ENCODE assay signal across 9 mouse cellular contexts in genomic region chr9:108136225-108136624, GRCm38 (mm10). TPM values are rescaled to one million over a fixed set of nuclear protein-coding genes. Genes with fewer than 3 reads are reported as not detected.
DNase-seq lines count a peak whose midpoint lies in the region; ATAC-seq and TF ChIP-seq lines count a peak whose summit lies in the region.
"Had no signal": no experiment of that assay in that cellular context is flagged by ENCODE, and none has a peak within 500 bp of the region (broad histone marks: within the 10 kb centered on the region; RNA-seq: fewer than 3 reads in every experiment).

No protein-coding gene starts in this region.

- H3K4me3 ChIP-seq in left cerebral cortex, adult 2 months: no peak overlapping the region
- no peak overlapping the region for H3K4me3 ChIP-seq in myocyte
- H3K4me3 ChIP-seq: megakaryocyte, embryonic 14.5 days had no signal

- H3K27ac ChIP-seq in left cerebral cortex, adult 2 months: peak overlapping the region; percentile 72

- no peak overlapping the region for H3ac ChIP-seq in myocyte (ENCODE audit: control insufficient read depth, insufficient read length)

- no peaks in the 10 kb centered on the region for H3K79me2 ChIP-seq in myocyte (ENCODE audit: control insufficient read depth, insufficient read depth)

- no peaks in the 10 kb centered on the region for H3K27me3 ChIP-seq in myocyte (ENCODE audit: control insufficient read depth, insufficient read depth, insufficient read length)

- TF ChIP-seq POLR2A in myocyte (IDR thresholded peaks at IDR 0.05; ENCODE audit: insufficient read length, low read depth): no peak

- TF ChIP-seq CTCF in left cerebral cortex, adult 2 months (IDR thresholded peaks at IDR 0.05): peak; percentile 58

- H3K36me3 ChIP-seq in myocyte (ENCODE audit: control insufficient read depth, insufficient read depth): no peaks in the 10 kb centered on the region

- peak; percentile 73 for DNase-seq in CD4-positive, CD25-positive, alpha-beta regulatory T cell, adult 2 months (ENCODE audit: low read depth, low spot score)
- DNase-seq in left cerebral cortex, adult 2 months (ENCODE audit: extremely low spot score in 1 of 2, low spot score in 2 of 2): peak in 1 of 2 experiments; percentile 27
- no peak for DNase-seq in left cerebral cortex, adult 9 months (ENCODE audit: low spot score in 2 of 2)
- DNase-seq in embryo, embryonic 11 days: peak; percentile 50
- no peak for DNase-seq in right cerebral cortex, adult 18-20 months
- no peak for DNase-seq in left cerebral cortex, adult 8-10 months (ENCODE audit: low spot score in 2 of 2)

- peak overlapping the region; percentile 86 for H3K4me2 ChIP-seq in myocyte (ENCODE audit: low read depth)

- ATAC-seq in CD4-positive, CD25-positive, alpha-beta regulatory T cell, adult 4 months: no peak

- intact Hi-C loops in left cerebral cortex, adult 2 months (cut with DNase I): loop anchor here (2.0 to 5.0 kb wide), 3 partner anchors 36 to 66 kb away; no protein-coding TSS in a partner anchor

TF ChIP-seq in myocyte, 11 proteins besides CTCF, POLR2A, EP300 and RAD21:
- TF ChIP-seq MYOG (IDR thresholded peaks at IDR 0.05; ENCODE audit: control insufficient read depth in 1 of 3, insufficient read depth in 1 of 3, insufficient read length in 2 of 3, low read depth in 2 of 3) (no peak), E2F4 (IDR thresholded peaks at IDR 0.05; ENCODE audit: insufficient read depth) (no peak), USF1 (IDR thresholded peaks at IDR 0.05; ENCODE audit: low read depth) (no peak), REST (IDR thresholded peaks at IDR 0.05; ENCODE audit: insufficient read depth, insufficient read length) (no peak), TCF3 (IDR thresholded peaks at IDR 0.05; ENCODE audit: insufficient read length, low read depth) (no peak), MYOD1 (IDR thresholded peaks at IDR 0.05; ENCODE audit: control insufficient read depth in 1 of 3, insufficient read length in 2 of 3, low read depth in 2 of 3) (no peak), TCF12 (IDR thresholded peaks at IDR 0.05; ENCODE audit: insufficient read depth, poor library complexity, severe bottlenecking) (no peak), MAX (IDR thresholded peaks at IDR 0.05; ENCODE audit: low read depth) (no peak)

RNA-seq across cellular contexts. Expression of gene Apeh, which starts 41.8 kb away (rescaled TPM):
- 10 to 100 TPM; 52.2 to 70.5 TPM for polyA plus RNA-seq in CD4-positive, CD25-positive, alpha-beta regulatory T cell, adult 4 months (2017; shearing (Covaris generic))
- 10 to 100 TPM; 31.0 to 31.8 TPM for total RNA-seq in left cerebral cortex, adult 2 months (2021)
- 59.0 TPM for polyA plus RNA-seq in myocyte (2012; fragmentation: generic; extraction: Trizol)
- 10 to 100 TPM; 34.9 to 41.9 (median 39.3) TPM for total RNA-seq in left cerebral cortex, adult 8-10 months (2022)

RNA-seq across cellular contexts. Expression of gene Rnf123, which starts 53.1 kb away (rescaled TPM):
- 10 to 100 TPM; 68.1 to 87.9 TPM for polyA plus RNA-seq in CD4-positive, CD25-positive, alpha-beta regulatory T cell, adult 4 months (2017; shearing (Covaris generic))
- 100 to 1,000 TPM; 107 to 108 TPM for total RNA-seq in left cerebral cortex, adult 2 months (2021)
- polyA plus RNA-seq in myocyte (2012; fragmentation: generic; extraction: Trizol): 33.4 TPM
- total RNA-seq in left cerebral cortex, adult 8-10 months (2022): 100 to 1,000 TPM; 109 to 112 (median 111) TPM

RNA-seq across cellular contexts. Expression of gene Bsn, which starts 54.0 kb away (rescaled TPM):
- under 1 TPM; 0.10 to 0.23 TPM for polyA plus RNA-seq in CD4-positive, CD25-positive, alpha-beta regulatory T cell, adult 4 months (2017; shearing (Covaris generic))
- 100 to 1,000 TPM; 300 to 320 TPM for total RNA-seq in left cerebral cortex, adult 2 months (2021)
- 0.56 TPM for polyA plus RNA-seq in myocyte (2012; fragmentation: generic; extraction: Trizol)
- 100 to 1,000 TPM; 208 to 264 (median 232) TPM for total RNA-seq in left cerebral cortex, adult 8-10 months (2022)

RNA-seq across cellular contexts. Expression of gene Mst1, which starts 56.0 kb away (rescaled TPM):
- polyA plus RNA-seq in CD4-positive, CD25-positive, alpha-beta regulatory T cell, adult 4 months (2017; shearing (Covaris generic)): 1 to 10 TPM; 1.4 to 1.5 TPM
- total RNA-seq in left cerebral cortex, adult 2 months (2021): not detected
- 0.65 TPM for polyA plus RNA-seq in myocyte (2012; fragmentation: generic; extraction: Trizol)
- total RNA-seq in left cerebral cortex, adult 8-10 months (2022): not detected

Comparison
In these comparisons a context has a peak if more than half of its experiments do, and no peak if none do; other contexts are left out.
1. DNase-seq: peak in CD4-positive, CD25-positive, alpha-beta regulatory T cell, adult 2 months (single experiment) and embryo, embryonic 11 days (single experiment); none in left cerebral cortex, adult 9 months (0 of 2), right cerebral cortex, adult 18-20 months (single experiment) and left cerebral cortex, adult 8-10 months (0 of 2).